ENCODE assay signal across 22 mouse cellular contexts in genomic region chr1:165811170-165811569, GRCm38 (mm10). TPM values are rescaled to one million over a fixed set of nuclear protein-coding genes. Genes with fewer than 3 reads are reported as not detected.
DNase-seq lines count a peak whose midpoint lies in the region; ATAC-seq and TF ChIP-seq lines count a peak whose summit lies in the region.
"Had no signal": no experiment of that assay in that cellular context is flagged by ENCODE, and none has a peak within 500 bp of the region (broad histone marks: within the 10 kb centered on the region; RNA-seq: fewer than 3 reads in every experiment).

No protein-coding gene starts in this region.

- H3K4me2 ChIP-seq in liver, embryonic 11.5 days, result no peak overlapping the region
- H3K4me2 ChIP-seq in liver, postnatal 0 days (ENCODE audit: low read depth, low read length), result no peak overlapping the region
- H3K4me2 ChIP-seq in hindbrain, embryonic 16.5 days (ENCODE audit: low read length), result no peak overlapping the region
- H3K4me2 ChIP-seq: hindbrain, embryonic 13.5 days; limb, embryonic 15.5 days; neural tube, embryonic 15.5 days had no signal

- 46% methylated on average over 5 of the region's 5 CpGs for WGBS in liver, embryonic 11.5 days
- WGBS in liver, postnatal 0 days (ENCODE audit: insufficient replicate concordance), result 42% methylated on average over 5 of the region's 5 CpGs
- WGBS in hindbrain, embryonic 16.5 days, result 88% methylated on average over 5 of the region's 5 CpGs

- DNase-seq in liver, embryonic 11.5 days (ENCODE audit: low spot score), result no peak
- no peak for DNase-seq in liver, postnatal 0 days
- DNase-seq in cerebellum, adult 9-10 months, result no peak
- DNase-seq in adrenal gland, adult (ENCODE audit: inconsistent age in 2 of 2, low spot score in 1 of 2), result no peak
- DNase-seq: adrenal gland, postnatal 14 days; cerebellum, adult 8-10 months; gastrocnemius, postnatal 36 days; kidney, adult 8-10 months; kidney, postnatal 10 days; left cerebral cortex, postnatal 4 days; lung, adult 2 months; lung, postnatal 14 days had no signal

- no peaks in the 10 kb centered on the region for H3K36me3 ChIP-seq in liver, embryonic 11.5 days (ENCODE audit: control insufficient read depth, insufficient read depth, low read length)
- no peaks in the 10 kb centered on the region for H3K36me3 ChIP-seq in liver, postnatal 0 days (replicated peaks; ENCODE audit: insufficient read depth, low read length)
- no peaks in the 10 kb centered on the region for H3K36me3 ChIP-seq in hindbrain, embryonic 16.5 days (ENCODE audit: control insufficient read depth, insufficient read depth, low read length)
- H3K36me3 ChIP-seq: embryonic facial prominence, embryonic 10.5 days; hindbrain, embryonic 13.5 days; limb, embryonic 15.5 days; neural tube, embryonic 15.5 days had no signal

- no peak for TF ChIP-seq EP300 in liver, postnatal 0 days (IDR thresholded peaks at IDR 0.05; ENCODE audit: low read depth)

- no peak overlapping the region for H3K27ac ChIP-seq in liver, embryonic 11.5 days (ENCODE audit: low read depth, low read length)
- H3K27ac ChIP-seq in liver, postnatal 0 days (ENCODE audit: low read depth), result no peak overlapping the region
- no peak overlapping the region for H3K27ac ChIP-seq in hindbrain, embryonic 16.5 days (ENCODE audit: low read depth, low read length)
- H3K27ac ChIP-seq: embryonic facial prominence, embryonic 10.5 days; hindbrain, embryonic 13.5 days; limb, embryonic 15.5 days; neural tube, embryonic 15.5 days had no signal

- no peak for TF ChIP-seq CTCF in liver, postnatal 0 days (IDR thresholded peaks at IDR 0.05; ENCODE audit: low read depth)

- 0 out of 2 replicates have a peak, but pooled peaks cover 2% of the 10 kb centered on the region for H3K4me1 ChIP-seq in liver, embryonic 11.5 days (replicated peaks; ENCODE audit: control insufficient read depth, insufficient read depth, low read length)
- no peaks in the 10 kb centered on the region for H3K4me1 ChIP-seq in liver, postnatal 0 days (ENCODE audit: insufficient read depth)
- H3K4me1 ChIP-seq in hindbrain, embryonic 16.5 days (ENCODE audit: control insufficient read depth, insufficient read depth, low read depth, low read length), result peaks cover 11% of the 10 kb centered on the region

- no peaks in the 10 kb centered on the region for H3K27me3 ChIP-seq in liver, embryonic 11.5 days (replicated peaks; ENCODE audit: control insufficient read depth, insufficient read depth, low read length)
- no peaks in the 10 kb centered on the region for H3K27me3 ChIP-seq in liver, postnatal 0 days (ENCODE audit: insufficient read depth, low read length)
- H3K27me3 ChIP-seq in hindbrain, embryonic 16.5 days (replicated peaks; ENCODE audit: control insufficient read depth, insufficient read depth, low read length), result peaks cover 4% of the 10 kb centered on the region
- H3K27me3 ChIP-seq: limb, embryonic 15.5 days had no signal

- H3K4me3 ChIP-seq in liver, embryonic 11.5 days (ENCODE audit: low read depth, low read length), result no peak overlapping the region
- H3K4me3 ChIP-seq in liver, postnatal 0 days (ENCODE audit: low read depth, low read length), result no peak overlapping the region
- H3K4me3 ChIP-seq in hindbrain, embryonic 16.5 days (ENCODE audit: low read length), result no peak overlapping the region
- H3K4me3 ChIP-seq: embryonic facial prominence, embryonic 10.5 days; hindbrain, embryonic 13.5 days; limb, embryonic 15.5 days; neural tube, embryonic 15.5 days had no signal

- no peaks in the 10 kb centered on the region for H3K9me3 ChIP-seq in liver, embryonic 11.5 days (ENCODE audit: control insufficient read depth, low read length)
- no peaks in the 10 kb centered on the region for H3K9me3 ChIP-seq in liver, postnatal 0 days (ENCODE audit: low read length)
- H3K9me3 ChIP-seq in hindbrain, embryonic 16.5 days (ENCODE audit: control insufficient read depth, low read length), result no peaks in the 10 kb centered on the region
- H3K9me3 ChIP-seq: embryonic facial prominence, embryonic 10.5 days; hindbrain, embryonic 13.5 days; limb, embryonic 15.5 days; neural tube, embryonic 15.5 days had no signal

- peak; percentile 47; the same call in 1 of the 2 replicates for ATAC-seq in liver, embryonic 11.5 days (replicated peaks; ENCODE audit: low FRiP score)
- ATAC-seq in liver, postnatal 0 days, result no peak
- ATAC-seq in granulocyte monocyte progenitor cell, adult 5-6 weeks (replicated peaks; ENCODE audit: poor library complexity, severe bottlenecking), result peak; percentile 77
- peak; percentile 43; the same call in 1 of the 2 replicates for ATAC-seq in megakaryocyte-erythroid progenitor cell, adult 5-6 weeks (replicated peaks; ENCODE audit: low FRiP score, low TSS enrichment, poor library complexity, severe bottlenecking)
- no peak for ATAC-seq in hindbrain, embryonic 16.5 days
- ATAC-seq: forebrain, embryonic 16.5 days; midbrain, embryonic 16.5 days had no signal

- H3K9ac ChIP-seq in liver, embryonic 11.5 days (ENCODE audit: low read depth, low read length), result no peak overlapping the region
- no peak overlapping the region for H3K9ac ChIP-seq in liver, postnatal 0 days (replicated peaks)
- H3K9ac ChIP-seq in hindbrain, embryonic 16.5 days (ENCODE audit: low read depth, low read length), result no peak overlapping the region
- H3K9ac ChIP-seq: hindbrain, embryonic 13.5 days; limb, embryonic 15.5 days; neural tube, embryonic 15.5 days had no signal

RNA-seq across cellular contexts. Expression of gene Cd247, which starts 22.7 kb away (rescaled TPM):
- polyA plus RNA-seq in liver, embryonic 11.5 days (2014; fragmentation: Nextera tagmentation; extraction: Ambion mirVana), result 0.77 TPM in 1 of 2 replicates, not detected in the other
- 0.13 and 0.43 TPM in 2 replicates for polyA plus RNA-seq in liver, postnatal 0 days (2015; fragmentation: Nextera tagmentation; extraction: Ambion mirVana)
- not detected in 2 replicates for total RNA-seq in granulocyte monocyte progenitor cell, adult 5-6 weeks (2014; fragmentation: Nextera tagmentation)
- total RNA-seq in granulocyte monocyte progenitor cell, adult 5-6 weeks (2017), result 0.26 and 0.56 TPM in 2 replicates
- total RNA-seq in megakaryocyte-erythroid progenitor cell, adult 5-6 weeks (2014; fragmentation: Nextera tagmentation), result 6.2 and 8.1 TPM in 2 replicates
- 7.5 TPM in 1 of 2 replicates, not detected in the other for total RNA-seq in megakaryocyte-erythroid progenitor cell, adult 5-6 weeks (2017)
- 0.46 and 0.77 TPM in 2 replicates for polyA plus RNA-seq in hindbrain, embryonic 16.5 days (2015; fragmentation: Nextera tagmentation; extraction: Ambion mirVana)
- total RNA-seq: left cerebral cortex, adult 8-10 months had no signal

RNA-seq across cellular contexts. Expression of gene Creg1, which starts 47.6 kb away (rescaled TPM):
- 237 and 244 TPM in 2 replicates for polyA plus RNA-seq in liver, embryonic 11.5 days (2014; fragmentation: Nextera tagmentation; extraction: Ambion mirVana)
- polyA plus RNA-seq in liver, postnatal 0 days (2015; fragmentation: Nextera tagmentation; extraction: Ambion mirVana), result 289 and 305 TPM in 2 replicates
- 133 and 240 TPM in 2 replicates for total RNA-seq in granulocyte monocyte progenitor cell, adult 5-6 weeks (2014; fragmentation: Nextera tagmentation)
- 110 and 206 TPM in 2 replicates for total RNA-seq in granulocyte monocyte progenitor cell, adult 5-6 weeks (2017)
- total RNA-seq in megakaryocyte-erythroid progenitor cell, adult 5-6 weeks (2014; fragmentation: Nextera tagmentation), result 189 and 232 TPM in 2 replicates
- total RNA-seq in megakaryocyte-erythroid progenitor cell, adult 5-6 weeks (2017), result 159 and 165 TPM in 2 replicates
- 42.8 and 42.9 TPM in 2 replicates for polyA plus RNA-seq in hindbrain, embryonic 16.5 days (2015; fragmentation: Nextera tagmentation; extraction: Ambion mirVana)

Comparison
In these comparisons a context has a peak if more than half of its experiments do, and no peak if none do; other contexts are left out.
1. ATAC-seq: peak in liver, embryonic 11.5 days (single experiment), granulocyte monocyte progenitor cell, adult 5-6 weeks (single experiment) and megakaryocyte-erythroid progenitor cell, adult 5-6 weeks (single experiment); none in liver, postnatal 0 days (single experiment) and hindbrain, embryonic 16.5 days (single experiment).